Mouse (Mus musculus) spleen, adult 18-20 months (tissue): Measurements from ENCODE around the gene Ankrd44.

Experiments used
- DNase-seq, 2 experiments: peaks; one replicate each; pipeline ENCODE4 v3.0.0; 2022; ENCODE audit warnings: mixed read lengths in 2 of 2

Ankrd44 gene

GRCm38 (mm10) chr1:54749961-54750360, 176.2 kb downstream of the Ankrd44 start:
- DNase-seq: no peak

- DNase-seq: no peak
Observed at GRCm38 (mm10) chr1:54749516-54749915, 176.7 kb downstream of the Ankrd44 start.

GRCm38 (mm10) chr1:54747785-54748420, 178.3 kb downstream of the Ankrd44 start:
- DNase-seq: no peak

GRCm38 (mm10) chr1:54745666-54746065, 180.5 kb downstream of the Ankrd44 start:
- no peak for DNase-seq

DNA sequence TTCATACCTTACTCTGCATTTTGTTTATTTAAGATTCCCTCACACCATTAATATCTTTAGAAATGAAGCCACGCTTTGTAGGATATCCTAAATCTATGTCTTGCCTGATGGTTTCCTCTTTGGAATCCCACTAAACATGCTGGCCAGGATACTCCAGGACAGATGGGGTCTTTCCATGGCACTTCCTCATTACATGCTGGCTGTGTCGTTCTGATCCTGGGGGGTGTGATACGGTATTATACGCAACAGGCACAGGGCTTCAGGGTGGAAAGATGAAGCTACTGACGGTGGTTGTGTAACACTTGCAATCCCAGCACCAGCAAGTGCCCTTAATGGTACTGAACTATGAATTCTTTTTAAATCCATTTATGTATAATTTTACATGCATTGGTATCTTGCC, 182.0 kb downstream of the Ankrd44 start:
- no peak for DNase-seq

- DNase-seq: no peak
Observed at GRCm38 (mm10) chr1:54743072-54743471, 183.1 kb downstream of the Ankrd44 start.

- no peak for DNase-seq
Observed at GRCm38 (mm10) chr1:54740936-54741335, 185.3 kb downstream of the Ankrd44 start.

DNA sequence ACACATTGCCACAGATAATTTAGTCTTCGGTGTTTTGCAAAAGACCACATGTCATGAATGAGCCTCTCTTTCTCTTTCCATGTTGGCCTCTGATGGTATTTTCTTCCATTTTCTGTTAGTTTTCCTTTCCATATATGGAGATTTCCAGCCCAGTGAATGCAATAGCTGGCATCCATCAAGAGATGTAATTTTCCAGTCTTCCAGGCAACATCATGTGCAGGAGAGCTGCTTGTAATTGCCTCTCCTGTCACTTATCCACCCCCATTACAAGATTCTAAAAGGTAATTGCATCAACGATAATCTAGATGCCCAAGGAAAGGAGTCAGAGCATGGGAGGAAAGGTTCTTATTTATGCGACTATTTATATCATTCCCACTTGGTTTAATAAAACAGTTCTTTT, 188.7 kb downstream of the Ankrd44 start:
- DNase-seq: no peak

DNA sequence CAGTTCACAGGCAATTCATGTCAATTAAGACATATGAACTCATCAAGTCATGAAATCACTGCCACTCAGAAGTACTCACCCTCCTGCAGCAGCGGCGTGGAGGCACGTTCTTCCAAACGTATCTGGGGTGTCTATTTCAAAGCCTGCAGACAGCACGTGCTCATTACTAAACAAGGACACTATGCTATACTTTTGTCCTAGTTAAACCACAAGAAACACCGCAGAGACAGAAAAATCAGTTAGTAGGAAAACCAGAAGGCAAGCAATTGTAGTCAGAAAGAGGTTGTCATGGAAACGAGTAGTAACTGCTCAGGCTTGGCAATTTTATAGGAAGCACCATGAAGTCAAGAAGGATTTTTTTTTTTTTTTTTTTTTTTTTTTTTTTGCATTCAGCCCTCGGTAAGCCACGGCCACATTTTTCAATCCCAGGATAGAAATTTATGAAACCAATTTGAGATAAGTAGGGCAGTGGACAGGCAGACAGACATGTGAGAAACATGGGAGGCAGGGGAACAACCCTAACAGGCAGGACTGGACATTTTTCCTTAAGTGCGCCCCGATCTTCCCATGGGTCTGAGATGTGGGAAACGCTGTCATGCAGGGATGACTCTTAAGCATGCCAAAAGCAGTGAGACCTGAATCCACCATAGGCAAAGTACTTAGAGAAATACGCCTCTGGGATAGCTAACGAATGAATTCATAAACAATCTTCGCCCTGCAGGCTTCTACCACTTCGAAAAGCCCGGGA, 191.1 kb downstream of the Ankrd44 start:
- DNase-seq: no peak

GRCm38 (mm10) chr1:54729316-54729715, 196.9 kb downstream of the Ankrd44 start:
- no peak for DNase-seq

DNA sequence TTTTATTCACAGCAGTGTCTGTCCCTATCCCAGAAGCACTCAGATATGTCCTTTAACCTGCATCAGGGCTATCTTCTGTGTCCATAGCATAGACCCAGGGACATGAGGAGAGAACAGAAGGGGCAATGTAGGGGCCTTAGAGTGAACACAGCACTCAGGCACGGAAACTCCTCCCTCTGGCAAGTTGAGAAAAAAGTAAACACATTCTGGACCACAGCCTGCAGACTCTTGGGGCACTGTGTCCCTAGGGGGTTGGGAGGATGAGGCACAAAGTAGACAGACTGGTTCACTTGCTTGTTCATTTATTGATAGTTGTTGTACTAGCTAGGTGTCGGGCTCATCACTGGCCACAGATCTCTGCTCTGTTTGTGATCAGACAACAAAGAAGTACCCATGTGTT, 199.6 kb downstream of the Ankrd44 start:
- DNase-seq: no peak

GRCm38 (mm10) chr1:54716921-54717320, 209.3 kb downstream of the Ankrd44 start:
- no peak for DNase-seq

GRCm38 (mm10) chr1:54715061-54715760, 211.0 kb downstream of the Ankrd44 start:
- DNase-seq: no peak

GRCm38 (mm10) chr1:54713231-54714173, 212.7 kb downstream of the Ankrd44 start:
- no peak for DNase-seq

DNA sequence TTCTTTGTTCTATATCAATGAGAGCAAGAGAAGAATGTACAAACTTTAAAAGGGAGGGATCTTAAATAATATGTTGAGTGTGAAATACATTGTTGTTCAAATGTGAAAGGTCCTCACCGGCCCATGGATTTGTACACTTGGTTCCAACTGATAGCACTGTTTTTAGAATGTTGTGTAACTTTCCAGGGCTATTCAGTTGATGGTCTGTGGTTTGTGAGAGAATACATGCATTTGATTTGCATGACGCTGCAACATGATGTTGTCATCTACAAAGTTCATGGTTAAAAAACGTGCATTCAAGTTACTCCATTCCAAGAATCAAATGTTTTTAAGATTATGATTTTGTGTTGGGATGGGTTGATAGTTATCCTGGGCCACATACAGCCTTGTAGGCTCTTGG, 214.6 kb downstream of the Ankrd44 start:
- DNase-seq: no peak

DNA sequence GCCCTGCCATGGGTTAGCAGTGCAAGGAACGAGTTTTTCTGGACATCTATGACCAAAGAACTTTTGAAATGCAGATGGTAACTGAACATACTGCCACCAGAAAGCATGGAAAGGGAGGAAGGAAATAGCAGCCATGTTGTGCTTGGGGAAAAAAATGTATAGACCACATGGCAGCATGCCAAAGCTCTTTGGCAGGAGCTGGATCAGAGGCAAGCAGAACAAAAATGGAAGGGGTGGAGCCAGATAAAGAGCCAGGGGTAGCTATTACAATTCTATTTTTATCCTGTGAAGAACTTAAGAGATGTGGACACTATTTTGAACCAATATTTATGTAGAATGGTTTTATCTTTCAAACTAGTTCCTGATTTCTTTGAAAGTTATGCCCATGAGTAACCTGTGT, 215.6 kb downstream of the Ankrd44 start:
- DNase-seq: no peak

DNA sequence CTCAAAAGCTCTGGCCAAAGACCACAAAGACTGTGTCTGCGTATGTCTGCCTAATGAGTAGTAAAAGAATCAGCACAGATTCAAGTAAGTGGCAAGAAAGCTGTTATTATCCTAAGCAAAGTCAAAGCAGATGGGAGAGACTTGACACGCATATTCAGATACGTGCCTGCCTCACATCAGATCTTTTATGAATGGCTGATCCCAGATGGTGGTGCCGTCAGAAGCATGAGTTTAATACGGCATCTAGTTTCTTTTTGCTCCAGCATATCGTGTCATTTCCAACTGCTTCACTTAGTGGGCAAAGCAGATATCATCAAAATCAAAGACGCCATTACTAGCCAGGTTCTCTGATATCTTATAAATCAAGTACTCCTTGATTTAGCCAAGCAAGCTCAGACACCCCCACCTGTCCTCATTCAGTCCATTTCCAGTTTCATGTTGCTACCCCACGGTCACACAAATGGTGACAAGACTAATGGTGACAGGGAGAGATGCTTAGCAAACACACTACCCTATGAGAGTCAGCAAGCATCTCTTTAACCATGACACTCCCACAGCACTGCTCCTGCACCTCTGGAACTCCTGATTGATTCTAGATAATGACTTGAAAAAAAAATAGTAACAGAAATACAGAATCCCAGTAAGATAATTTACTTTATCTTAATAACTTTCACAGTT, 218.2 kb downstream of the Ankrd44 start:
- no peak for DNase-seq

GRCm38 (mm10) chr1:54707036-54707887, 218.9 kb downstream of the Ankrd44 start:
- no peak for DNase-seq

DNA sequence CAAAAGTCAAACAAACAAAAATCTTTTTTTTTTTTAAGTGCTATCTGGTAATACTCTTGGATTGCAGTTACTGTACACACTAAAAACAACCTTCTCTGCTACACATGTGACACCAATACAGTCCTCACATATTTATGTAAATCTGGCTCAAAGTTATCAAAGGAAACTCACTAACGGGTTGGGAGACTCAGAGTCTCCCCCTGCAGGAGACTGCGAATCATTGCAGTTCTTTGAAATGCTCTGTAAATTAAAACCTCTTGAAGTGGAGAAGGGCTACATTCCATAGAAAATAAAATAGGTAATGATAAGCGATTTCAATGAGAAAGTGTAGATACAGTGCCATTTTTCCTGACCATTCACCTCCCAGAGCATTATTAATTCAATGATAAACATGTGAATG, 219.6 kb downstream of the Ankrd44 start:
- DNase-seq: no peak

DNA sequence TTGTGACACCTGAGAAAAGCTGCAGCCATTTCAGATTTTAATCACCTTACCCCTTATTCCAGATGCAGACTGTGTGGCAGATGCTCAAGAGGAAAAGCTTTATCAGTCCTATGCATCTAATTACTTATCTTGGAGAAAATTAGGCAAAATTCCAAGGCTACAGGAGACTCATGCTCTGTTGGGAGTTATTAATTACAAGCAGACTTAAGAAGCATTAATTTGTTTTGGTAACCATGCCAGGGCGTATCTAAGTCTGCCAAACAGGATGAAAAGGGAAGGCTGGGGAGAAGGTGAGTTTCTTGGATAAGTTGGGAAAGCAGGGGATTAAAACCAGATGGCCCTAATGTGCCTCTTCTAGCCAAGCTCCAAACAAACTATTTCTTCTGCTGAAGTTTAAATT, 222.7 kb downstream of the Ankrd44 start:
- DNase-seq: no peak

- DNase-seq: no peak
Observed at GRCm38 (mm10) chr1:54702918-54703317, 223.3 kb downstream of the Ankrd44 start.
